Mouse (Mus musculus): ENCODE results near the gene Chad. TPM values are rescaled to one million over a fixed set of nuclear protein-coding genes. Genes with fewer than 3 reads are reported as not detected.

Chad gene
- total RNA-seq, 2 experiments from 2014 or later: 17.4 to 21.2 TPM

DNA sequence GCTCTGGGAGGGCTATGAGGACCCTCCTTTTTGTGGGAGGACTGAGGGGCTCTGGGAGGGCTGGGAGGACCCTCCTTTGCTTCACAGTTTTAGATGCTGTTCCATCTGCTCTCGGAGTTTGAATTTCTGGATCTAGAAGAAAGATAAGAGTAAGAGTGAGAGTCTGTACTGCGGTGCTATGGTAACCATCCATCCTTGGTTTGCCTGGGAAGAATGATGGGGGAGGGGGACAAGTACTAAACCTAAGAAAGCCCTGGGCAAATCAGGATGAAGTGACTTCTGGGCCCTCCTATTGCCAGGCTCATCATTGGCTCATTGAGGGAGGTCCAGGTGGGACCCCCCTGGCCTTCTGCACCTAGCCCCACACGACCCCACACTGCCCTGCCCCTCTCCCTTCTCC lies 6.6 kb upstream of the Chad start:
- intact Hi-C loops (cut with DNase I; ENCODE audit: low total_unique reads): no loop called here
- no peak for DNase-seq

DNA sequence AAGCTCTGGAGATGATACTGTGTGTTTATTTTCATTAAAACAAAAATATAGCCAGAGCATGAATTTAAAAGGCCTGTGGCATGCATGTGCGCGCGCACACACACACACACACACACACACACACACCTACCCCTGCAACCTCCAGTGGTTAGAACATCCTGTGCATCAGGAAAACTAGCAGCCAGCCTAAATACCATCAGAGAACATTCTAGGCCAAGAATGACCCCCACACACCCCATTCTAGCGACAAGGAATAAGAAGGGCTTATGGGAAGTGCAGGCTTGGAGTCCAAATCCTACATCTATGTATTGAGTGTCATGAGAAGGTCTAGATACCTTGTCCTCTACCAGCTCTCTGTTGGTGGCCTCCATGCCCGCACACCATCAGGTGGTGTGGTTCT lies 1.5 kb upstream of the Chad start:
- intact Hi-C loops (cut with DNase I; ENCODE audit: low total_unique reads): no loop called here
- DNase-seq: no peak

DNA sequence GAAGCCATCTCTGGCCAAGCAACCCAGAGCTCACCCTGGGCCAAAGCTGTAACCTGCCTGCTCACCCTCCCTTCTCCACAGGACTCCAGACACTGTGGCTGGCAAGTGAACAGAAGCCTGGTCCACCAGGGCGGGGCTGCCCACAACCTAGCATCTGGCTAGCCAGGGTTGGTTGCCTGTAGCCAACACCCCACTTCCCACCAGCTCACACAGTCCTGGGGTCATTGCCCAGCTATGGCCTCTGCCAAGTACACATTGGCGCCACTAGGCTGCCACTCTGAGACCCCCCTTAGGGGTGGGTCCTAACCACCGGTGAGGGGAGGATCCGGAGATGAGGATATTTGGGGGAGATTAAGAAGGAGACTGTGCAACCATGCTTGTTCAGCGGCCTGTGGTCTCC lies 1.0 kb upstream of the Chad start:
- intact Hi-C loops (cut with DNase I; ENCODE audit: low total_unique reads): no loop called here
- DNase-seq: peak; percentile 27

DNA sequence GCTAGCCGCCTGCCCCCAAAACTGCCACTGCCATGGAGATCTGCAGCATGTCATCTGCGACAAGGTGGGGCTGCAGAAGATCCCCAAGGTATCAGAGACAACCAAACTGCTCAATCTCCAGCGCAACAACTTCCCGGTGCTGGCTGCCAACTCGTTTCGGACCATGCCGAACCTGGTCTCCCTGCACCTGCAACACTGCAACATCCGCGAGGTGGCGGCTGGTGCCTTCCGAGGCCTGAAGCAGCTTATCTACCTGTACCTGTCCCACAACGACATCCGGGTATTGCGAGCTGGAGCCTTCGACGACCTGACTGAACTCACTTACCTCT lies 268 bp downstream of the Chad start:
- intact Hi-C loops (cut with DNase I; ENCODE audit: low total_unique reads): no loop called here
- no peak for DNase-seq

DNA sequence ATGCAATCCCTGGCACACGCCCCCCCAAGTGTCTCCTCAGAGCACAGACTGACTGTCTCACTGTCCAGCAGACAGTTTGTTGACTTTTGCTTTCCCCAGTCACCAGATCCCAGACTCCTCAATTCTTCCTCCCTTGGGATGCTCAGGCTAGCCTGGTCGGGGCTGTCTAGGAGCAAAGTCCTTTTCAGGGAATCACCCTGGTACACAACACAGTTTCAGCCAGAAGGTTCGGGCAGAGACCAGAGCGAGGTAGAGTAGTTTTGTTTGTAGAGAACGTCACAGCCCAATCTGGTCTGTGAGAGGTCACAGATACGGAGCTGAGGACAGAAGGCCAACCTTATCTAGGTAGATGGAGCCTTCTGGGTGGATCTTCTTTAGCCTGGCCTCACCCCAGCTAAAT lies 1.7 kb downstream of the Chad start:
- no peak for DNase-seq
- intact Hi-C loops (cut with DNase I; ENCODE audit: low total_unique reads): no loop called here

DNA sequence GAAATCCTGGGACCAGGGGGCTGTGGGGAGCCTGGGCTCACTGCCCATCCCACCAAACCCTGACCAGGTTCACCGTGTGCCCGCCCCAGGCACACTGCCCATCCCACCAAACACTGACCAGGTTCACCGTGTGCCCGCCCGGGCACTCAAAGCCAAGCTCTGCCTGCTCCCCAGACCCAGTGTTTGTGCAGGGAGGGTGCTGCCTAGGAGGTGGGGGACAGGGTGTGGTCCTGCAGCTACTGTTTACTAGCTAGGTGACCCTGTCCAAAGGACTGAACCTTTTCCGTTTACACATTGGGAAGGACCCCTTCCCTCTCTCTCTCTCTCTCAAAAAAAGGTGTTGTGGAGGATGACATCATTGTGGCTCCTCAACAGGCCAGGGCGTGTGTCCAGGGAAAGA lies 2.5 kb downstream of the Chad start:
- intact Hi-C loops (cut with DNase I; ENCODE audit: low total_unique reads): no loop called here
- no peak for DNase-seq

DNA sequence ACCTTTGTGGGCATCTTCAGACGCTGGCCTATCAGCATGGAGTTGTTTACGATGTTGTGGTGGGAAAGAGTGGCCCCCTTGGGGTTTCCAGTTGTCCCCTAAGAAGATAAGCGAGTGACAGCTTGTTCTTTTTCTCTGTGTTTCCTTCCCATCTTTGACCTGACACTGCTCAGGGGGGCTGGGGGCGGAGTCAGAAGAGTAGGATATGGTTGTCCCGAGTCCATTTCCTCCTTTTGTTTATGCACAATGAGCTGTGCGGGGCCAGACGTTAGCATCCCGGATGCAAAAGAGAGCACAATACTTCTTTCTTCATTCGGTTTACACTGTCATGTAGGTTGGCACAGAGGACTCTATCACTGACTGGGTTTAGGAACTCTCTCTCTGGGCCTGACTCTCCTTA lies 5.8 kb downstream of the Chad start:
- intact Hi-C loops (cut with DNase I; ENCODE audit: low total_unique reads): no loop called here
- no peak for DNase-seq

DNA sequence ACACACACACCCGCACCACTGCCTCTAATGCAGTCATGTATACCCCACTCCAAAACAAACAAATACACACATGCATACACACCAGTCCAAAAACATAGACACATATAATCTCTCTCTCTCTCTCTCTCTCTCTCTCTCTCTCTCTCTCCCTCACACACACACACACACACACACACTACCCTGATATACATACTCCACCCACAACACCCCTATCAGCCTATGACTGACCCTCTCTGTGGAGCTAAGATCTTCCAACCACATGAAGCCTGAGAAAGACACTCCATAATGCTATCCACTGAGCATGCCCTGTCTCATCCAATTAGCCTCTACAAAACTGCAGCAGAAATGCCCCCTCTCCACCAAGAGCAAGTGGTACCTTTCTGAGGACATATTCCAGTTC lies 7.0 kb downstream of the Chad start:
- DNase-seq: no peak
- intact Hi-C loops (cut with DNase I; ENCODE audit: low total_unique reads): no loop called here

DNA sequence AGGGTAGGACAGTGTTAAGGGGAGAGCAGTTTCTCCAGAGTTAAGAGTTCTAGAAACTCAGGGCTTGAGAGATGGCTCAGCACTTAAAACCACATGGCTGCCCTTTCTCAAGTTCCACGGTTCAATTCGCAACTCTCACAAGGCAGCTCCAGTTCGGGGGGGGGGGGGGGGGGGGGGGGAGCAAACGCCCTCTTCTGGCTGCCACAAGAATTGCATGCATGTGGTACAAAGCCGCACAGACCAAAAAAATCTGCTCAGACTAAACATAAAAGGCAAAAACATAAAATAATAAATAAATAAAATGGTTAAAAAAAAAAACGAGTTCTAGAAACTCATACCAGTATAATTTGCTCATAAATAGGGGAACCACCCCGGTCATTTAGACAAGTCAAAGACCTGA lies 9.7 kb downstream of the Chad start:
- intact Hi-C loops (cut with DNase I; ENCODE audit: low total_unique reads): no loop called here
- no peak for DNase-seq

DNA sequence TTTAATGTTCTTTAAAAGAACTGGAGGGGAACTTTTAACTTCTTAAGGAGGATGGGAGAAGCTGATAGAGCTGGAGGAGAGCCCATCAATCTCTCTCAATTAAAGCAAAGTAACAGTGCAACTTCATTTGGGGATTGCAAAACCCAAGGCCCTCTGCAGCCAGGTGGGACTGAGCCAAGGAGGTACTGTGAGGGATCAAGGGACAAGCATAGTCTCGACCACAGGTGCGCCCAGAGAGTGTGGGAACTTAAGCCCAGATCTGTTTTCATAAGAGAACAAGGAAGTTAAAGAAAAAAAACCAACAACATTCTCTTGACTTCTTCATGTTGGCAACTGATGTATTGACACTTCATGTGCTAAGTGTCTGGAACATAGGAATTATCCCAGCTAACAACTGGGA lies 10.2 kb downstream of the Chad start:
- intact Hi-C loops (cut with DNase I; ENCODE audit: low total_unique reads): no loop called here
- no peak for DNase-seq

DNA sequence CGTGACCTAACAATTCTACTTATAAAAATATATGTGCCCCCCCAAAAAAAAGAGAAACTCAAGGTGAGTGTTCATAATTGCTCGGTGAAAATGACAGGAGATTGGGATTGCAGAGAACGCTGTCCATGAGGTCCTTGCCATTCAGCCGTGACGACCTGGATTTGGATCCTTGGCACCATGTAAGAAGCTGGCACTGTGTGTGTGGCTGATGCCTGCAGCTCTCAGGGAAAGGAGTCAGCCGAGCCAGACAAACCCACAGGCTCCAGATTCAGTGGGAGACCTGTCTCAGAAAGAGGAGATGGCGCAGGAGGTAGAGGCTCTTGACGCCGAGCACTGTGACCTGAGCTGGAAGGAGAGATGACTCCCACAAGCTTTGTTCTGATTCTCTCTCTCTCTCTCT lies 11.5 kb downstream of the Chad start:
- intact Hi-C loops (cut with DNase I; ENCODE audit: low total_unique reads): no loop called here

DNA sequence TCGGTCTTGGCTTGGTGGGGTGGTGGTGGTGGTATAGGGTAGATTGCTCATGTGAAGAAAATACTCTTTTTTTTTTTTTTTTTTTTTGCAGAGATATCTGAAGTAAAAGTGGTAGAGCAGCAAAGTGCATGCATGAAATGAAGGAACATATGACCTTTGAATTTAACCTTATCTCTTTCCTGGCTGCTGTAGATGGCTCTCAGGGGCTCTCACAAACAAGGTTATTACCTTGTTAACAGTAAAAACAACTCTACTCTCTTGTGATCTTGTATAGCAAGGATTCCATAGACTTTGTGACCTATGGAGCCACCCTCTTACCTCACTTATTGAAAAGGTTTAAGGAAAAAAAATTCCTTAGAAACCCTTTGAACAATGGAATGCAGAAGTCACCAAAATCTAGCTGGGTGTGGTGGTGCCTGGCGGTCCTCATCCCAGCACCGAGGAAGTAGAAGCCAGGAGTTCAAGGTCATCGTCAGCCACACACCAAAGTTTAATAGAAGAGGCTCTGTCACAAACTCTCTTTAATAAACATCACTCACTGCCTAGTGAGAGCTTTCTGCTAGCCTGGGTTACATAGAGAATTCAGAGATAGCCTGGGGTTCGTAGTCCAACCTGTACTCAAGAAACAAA lies 15.4 kb downstream of the Chad start:
- intact Hi-C loops (cut with DNase I; ENCODE audit: low total_unique reads): no loop called here
- no peak for DNase-seq

More for the DNA sequence above, 11.5 kb downstream of the Chad start:
- DNase-seq: no peak

DNA sequence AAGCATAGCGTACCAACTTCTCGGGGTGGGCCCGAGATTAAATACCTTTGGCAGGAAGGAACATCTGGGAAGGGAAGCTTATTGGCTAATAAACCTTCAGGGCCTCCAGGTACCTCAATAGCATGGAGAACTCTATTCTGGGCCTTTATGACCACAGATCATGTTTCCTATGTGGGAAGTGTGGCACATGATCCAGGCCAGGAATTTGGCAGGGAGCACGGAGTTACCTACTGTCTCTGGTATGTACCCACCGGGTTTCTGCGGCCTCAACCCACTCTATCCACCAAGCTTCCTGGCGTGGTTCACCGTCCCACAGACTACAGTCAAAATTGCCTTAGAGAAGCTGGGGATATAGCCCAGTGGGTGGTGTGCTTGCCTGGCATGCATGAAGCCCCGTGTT lies 20.2 kb downstream of the Chad start:
- no peak for DNase-seq
- intact Hi-C loops (cut with DNase I; ENCODE audit: low total_unique reads): no loop called here

DNA sequence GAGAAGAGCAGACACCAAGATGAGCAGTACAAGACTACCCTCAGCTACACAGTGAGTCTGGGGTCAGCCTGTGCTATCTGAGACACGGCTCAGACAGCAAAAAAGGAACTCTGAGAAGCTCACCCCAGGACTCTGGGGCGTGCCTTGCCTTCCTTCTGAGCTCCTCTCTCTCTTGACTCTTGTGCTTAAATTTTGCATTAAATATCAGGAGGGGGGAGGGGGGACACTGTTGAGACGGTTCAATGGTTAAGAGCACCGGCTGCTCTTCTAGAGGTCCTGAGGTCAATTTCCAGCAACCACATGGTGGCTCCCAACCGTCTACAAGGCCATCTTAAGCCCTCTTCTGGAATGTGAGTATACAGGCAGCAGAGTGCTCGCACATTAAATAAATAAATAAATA lies 22.7 kb downstream of the Chad start:
- intact Hi-C loops (cut with DNase I; ENCODE audit: low total_unique reads): no loop called here
- no peak for DNase-seq

DNA sequence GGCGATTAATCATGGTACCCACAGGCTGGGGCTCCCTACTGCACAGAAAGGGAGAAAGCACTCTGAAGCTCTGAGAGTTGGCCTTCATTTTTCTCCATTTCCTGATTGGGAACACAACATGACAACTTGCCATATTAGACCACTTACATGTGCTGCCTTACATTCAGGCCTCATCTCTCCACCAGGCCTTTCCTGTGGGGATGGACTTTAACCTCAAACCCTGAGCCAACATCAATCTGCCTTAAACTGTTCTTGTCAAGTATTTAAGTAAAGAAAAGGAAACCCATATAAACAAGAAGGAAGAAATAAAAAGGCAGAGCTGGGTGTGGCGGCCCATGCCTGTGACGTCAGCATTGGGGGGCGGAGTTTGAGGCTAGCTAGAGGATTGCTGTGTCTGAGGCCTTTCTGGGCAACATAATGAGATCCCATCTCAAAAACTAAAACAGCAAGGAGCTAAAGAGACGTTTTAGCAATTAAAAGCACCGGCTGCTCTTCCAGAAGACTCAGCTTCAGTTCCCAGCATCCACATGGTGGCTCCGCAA lies 31.5 kb downstream of the Chad start:
- intact Hi-C loops (cut with DNase I; ENCODE audit: low total_unique reads): no loop called here
- peak; percentile 23 for DNase-seq

DNA sequence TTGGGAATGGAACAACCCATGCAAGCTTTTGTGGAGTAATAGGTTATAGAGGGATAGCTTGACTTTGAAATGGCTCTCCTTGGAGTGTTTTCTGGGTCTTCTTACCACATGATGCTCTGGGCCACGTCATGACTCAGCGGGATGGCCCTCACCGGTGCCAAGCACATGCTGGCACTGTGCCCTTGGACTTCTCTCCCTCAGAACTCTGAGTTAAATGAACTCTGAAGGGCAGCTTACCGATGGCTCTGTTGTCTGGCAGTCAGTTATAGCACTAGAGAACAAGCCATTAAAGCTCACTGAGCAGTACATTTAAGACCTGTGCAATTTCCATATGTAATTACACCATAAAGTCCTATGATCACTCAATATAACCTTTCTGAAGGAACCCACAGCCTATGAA lies 32.5 kb downstream of the Chad start:
- DNase-seq: peak; percentile 33
- intact Hi-C loops (cut with DNase I; ENCODE audit: low total_unique reads): no loop called here

DNA sequence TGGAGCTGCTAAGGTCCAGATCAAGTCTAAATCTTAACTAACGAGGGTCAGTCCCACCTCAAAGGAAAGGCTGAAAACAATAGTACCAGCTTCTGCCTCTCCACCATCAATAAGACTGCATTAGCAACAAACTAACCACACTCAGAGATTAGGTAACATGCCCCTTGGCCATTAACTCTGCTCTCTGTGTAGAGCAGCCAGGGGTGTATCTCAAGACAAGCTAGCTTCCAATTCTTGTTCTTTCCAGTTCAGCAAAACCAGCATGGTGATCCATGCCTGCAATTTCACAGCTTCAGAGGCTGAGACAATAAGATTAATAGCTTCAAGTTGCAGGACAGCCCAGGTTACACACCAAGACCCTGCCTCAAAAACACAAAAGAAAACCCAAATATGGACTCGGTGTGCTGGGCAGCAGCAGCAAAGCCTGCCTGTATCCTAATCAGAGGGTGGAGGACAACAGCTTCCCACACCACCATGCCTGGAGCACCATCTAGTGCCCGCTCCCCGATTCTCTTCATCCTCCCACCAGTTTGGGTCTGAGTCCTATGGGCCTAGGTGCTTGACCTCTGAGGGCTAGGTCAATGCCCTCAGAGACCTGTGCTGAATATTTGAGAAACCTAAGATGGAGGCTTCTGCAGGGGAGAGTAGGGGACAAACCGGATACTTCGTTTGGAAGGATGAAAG lies 33.7 kb downstream of the Chad start:
- DNase-seq: no peak
- intact Hi-C loops (cut with DNase I; ENCODE audit: low total_unique reads): no loop called here

DNA sequence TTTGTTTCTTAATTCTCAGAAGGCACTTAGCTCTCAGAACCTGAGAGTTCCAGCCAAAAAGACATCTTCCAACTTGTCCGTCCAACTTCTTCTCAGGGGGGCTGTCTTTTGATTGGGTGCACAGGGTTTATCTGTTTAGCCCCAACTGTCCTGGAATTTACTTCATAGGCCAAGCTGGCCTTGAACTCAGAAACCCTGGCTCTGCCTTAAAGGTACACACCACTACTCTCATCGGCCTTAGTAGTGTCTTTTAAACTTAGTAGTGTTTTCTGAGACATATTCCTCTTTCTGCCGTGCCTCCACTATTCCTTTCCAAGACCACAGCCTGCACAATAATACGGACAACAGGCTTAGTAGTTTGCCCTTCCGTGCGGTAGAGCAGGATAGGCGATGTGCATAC lies 35.6 kb downstream of the Chad start:
- no peak for DNase-seq
- intact Hi-C loops (cut with DNase I; ENCODE audit: low total_unique reads): no loop called here

DNA sequence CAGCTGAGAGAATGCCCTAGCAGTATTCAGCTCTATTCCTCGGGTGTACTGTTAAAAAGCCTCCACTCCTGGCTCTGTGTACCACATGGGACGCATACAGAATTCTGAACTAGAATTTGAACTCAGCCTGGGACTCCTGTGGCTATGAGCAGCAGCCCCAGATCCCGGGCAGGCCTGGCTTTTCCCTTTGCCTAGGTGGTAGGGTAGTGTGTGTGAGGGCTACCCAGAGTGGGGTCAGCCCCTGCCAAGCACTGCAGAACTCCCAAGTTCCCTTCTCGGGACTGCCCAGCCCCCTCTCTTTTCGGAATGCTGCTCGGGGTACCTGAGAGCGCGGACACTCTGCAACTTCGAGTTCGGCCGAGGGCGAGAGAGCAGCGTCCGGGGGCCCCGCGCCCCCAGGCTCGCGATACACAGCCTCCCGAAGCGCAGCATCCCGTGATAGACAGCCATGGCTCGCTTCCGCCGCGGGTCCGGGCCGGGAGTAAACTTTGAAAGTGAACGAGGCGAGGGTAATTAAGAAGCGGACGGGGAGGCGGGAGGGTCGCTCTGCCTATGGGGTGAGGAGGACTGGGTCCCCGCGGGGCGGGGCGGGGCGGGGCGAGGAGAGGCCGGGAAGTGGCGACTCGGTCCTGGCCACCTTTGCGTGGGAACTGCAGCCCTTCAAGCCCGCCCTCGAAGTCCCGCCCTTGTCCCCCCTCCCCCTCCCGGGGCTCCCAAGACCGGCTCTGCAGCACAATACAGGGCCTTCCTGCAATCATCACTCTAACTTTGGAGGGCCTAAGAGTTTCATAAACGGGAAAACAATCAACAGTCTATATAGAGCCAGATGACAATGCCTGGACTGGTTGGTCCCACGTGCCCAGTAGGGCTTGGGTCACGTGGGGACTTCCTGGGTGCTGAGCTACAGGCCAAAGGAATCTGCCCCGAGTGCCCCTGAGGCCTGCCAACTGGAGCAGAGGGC lies 36.8 kb downstream of the Chad start, which contains the start of gene Acsf2:
Gene Acsf2 (minus strand): TSS at position 551 of the 961 bp plus-strand sequence.
- intact Hi-C loops (cut with DNase I; ENCODE audit: low total_unique reads): no loop called here
- DNase-seq: peak; percentile 88

DNA sequence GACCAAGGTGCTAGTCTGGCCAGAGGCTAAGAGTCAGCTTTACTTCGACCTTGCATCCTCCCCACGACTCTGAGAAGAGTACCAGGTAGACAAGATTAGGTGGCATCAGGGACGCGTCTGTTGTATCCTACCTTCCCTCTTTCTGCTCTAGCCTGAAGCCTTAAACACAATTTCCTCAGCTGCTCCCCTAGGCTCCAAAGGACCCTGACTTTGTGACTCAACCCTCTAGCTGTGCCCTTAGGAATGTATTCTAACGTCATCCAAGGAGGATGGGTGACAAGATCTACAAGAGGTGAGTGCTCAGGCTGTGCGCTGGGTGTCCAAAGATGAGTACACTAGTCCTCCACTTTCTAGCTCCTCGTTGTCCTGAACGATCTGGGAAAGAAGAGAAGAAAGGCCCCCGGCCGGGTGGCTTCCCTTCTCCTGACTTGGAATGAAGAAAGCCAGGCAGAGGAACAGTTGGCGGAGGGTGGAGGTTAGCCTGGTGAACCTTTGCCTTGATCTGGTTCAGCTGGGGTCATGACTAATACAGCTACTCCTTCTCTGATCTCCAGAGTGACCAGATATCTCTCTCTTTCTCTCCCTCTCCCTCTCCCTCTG lies 37.6 kb downstream of the Chad start:
- DNase-seq: no peak
- intact Hi-C loops (cut with DNase I; ENCODE audit: low total_unique reads): no loop called here
